Mouse (Mus musculus): ENCODE data around the gene Hint1. TPM values are rescaled to one million over a fixed set of nuclear protein-coding genes. Genes with fewer than 3 reads are reported as not detected.
"Not testable (repeated sequence)": the region's sequence is repeated elsewhere in the genome, so short reads cannot be mapped to it uniquely, and the experiment has no call there.

Hint1 gene
- total RNA-seq (2022) = 100 to 1,000 TPM; 204 to 277 (median 234) TPM

GRCm38 (mm10) chr11:54866119-54867048 lies at the start of gene Hint1:
Hint1 (plus strand) TSS chr11:54866383.
- peak; percentile 84 to 85 for DNase-seq (ENCODE audit: low spot score in 2 of 2)

DNA sequence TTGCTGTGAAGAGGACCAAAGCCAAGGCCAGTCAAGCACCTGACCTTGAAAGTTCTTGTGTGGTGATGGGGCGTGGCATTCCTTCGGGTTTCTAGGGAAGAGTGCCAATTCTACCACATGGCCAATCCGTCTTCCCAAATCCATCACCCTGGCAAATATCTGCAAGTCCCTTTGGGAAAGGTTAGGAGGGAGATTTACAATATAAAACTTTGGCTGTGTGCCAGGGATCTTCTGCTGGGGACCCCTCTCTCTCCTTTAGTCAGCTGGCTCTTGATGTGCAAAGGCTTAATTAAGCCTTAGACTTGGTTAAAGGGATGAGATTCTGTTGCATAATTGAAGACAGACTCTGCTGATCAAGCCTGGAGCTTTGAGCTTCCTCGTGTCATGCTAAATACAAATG lies 48.7 kb upstream of the Hint1 start:
- DNase-seq (ENCODE audit: low spot score in 2 of 2) = no peak

DNA sequence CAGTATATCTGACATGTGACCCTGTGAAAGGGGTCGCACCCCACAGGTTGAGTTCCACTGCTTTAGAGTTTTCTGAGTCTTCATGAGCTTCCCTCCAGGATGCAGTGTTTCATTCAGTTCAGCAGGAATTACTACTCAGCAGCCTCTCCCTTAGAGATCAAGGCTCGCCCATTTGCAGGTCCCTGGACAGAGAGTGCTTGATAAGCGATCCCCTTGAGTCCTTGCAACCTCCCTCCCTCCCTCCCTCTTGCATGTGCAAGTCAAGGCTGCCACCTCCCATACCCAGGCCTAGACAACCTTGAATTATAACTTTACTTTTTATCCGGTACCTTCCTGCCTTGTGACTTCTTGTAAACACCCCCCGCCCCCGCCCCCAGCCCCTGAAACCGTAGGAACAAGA lies 46.7 kb upstream of the Hint1 start:
- DNase-seq (ENCODE audit: low spot score in 2 of 2) = no peak

GRCm38 (mm10) chr11:54823467-54823866 lies 42.7 kb upstream of the Hint1 start:
- peak in 1 of 2 experiments; percentile 55 for DNase-seq (ENCODE audit: low spot score in 2 of 2)

DNA sequence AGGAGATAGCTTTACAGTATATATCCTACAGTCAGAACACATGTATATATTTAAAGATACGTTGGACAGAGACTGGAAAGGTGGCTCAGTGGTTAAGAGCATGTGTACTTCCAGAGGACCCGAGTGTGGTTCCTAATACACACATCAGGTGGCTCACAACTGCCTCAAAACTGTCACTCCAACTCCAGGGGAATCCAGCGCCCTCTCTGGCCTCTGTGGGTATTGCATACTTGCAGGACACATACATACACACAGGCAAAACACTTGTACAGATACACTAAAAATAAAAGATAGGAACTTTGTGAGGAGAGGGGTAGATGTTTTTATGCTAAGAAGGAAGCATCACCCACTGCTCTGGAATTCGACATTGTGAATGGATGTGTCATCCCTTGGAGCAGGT lies 40.4 kb upstream of the Hint1 start:
- no peak for DNase-seq (ENCODE audit: low spot score in 2 of 2)

DNA sequence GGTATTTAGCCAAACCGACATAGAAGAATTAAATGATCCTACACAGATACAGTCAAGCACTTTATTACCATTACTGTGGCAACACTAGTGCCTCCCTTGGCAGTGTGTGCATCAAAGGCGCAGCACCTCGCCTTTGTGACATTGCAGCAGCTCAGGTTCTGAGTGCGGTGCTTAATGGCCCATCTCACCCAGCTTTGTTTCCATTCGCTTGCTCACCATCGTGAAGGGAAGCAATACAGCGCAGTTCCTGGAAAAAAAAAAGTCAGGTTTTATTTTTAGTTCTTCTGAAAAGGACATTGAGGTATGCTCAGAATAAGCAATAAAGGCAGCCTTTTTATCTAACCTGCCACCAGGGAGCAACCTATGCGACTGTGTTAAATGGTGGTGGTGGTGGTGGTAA lies 39.4 kb upstream of the Hint1 start:
- no peak for DNase-seq (ENCODE audit: low spot score in 2 of 2)

GRCm38 (mm10) chr11:54833833-54834232 lies 32.4 kb upstream of the Hint1 start:
- peak; percentile 52 to 92 for DNase-seq (ENCODE audit: low spot score in 2 of 2)

GRCm38 (mm10) chr11:54834596-54834995 lies 31.6 kb upstream of the Hint1 start:
- DNase-seq (ENCODE audit: low spot score in 2 of 2) = no peak

- no peak for DNase-seq (ENCODE audit: low spot score in 2 of 2)
Measured at GRCm38 (mm10) chr11:54836106-54836505, 30.1 kb upstream of the Hint1 start.

GRCm38 (mm10) chr11:54839696-54840095 lies 26.5 kb upstream of the Hint1 start:
- DNase-seq (ENCODE audit: low spot score in 2 of 2) = no peak

GRCm38 (mm10) chr11:54840891-54841290 lies 25.3 kb upstream of the Hint1 start:
- no peak for DNase-seq (ENCODE audit: low spot score in 2 of 2)

GRCm38 (mm10) chr11:54844424-54844823 lies 21.8 kb upstream of the Hint1 start:
- DNase-seq (ENCODE audit: low spot score in 2 of 2) = no peak

DNA sequence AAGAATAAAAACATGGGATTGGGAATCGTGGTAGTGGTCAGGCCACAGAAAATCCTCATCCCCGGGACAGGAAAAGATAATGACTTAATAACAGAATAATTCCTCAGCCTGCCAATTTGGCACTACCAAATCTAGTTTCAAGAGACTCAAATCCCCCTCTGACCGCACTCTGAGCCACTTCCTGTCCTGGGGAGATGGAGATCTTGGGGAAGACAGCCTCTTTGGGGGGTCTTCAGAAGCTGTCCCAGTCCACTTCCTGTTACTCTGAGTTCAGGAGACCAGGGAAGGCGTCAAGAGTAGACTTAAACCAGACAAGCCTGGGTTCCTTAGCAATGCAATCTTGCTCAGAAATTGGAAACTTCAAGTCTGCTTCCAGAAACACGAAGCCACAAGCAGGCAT lies 21.2 kb upstream of the Hint1 start:
- no peak for DNase-seq (ENCODE audit: low spot score in 2 of 2)

DNA sequence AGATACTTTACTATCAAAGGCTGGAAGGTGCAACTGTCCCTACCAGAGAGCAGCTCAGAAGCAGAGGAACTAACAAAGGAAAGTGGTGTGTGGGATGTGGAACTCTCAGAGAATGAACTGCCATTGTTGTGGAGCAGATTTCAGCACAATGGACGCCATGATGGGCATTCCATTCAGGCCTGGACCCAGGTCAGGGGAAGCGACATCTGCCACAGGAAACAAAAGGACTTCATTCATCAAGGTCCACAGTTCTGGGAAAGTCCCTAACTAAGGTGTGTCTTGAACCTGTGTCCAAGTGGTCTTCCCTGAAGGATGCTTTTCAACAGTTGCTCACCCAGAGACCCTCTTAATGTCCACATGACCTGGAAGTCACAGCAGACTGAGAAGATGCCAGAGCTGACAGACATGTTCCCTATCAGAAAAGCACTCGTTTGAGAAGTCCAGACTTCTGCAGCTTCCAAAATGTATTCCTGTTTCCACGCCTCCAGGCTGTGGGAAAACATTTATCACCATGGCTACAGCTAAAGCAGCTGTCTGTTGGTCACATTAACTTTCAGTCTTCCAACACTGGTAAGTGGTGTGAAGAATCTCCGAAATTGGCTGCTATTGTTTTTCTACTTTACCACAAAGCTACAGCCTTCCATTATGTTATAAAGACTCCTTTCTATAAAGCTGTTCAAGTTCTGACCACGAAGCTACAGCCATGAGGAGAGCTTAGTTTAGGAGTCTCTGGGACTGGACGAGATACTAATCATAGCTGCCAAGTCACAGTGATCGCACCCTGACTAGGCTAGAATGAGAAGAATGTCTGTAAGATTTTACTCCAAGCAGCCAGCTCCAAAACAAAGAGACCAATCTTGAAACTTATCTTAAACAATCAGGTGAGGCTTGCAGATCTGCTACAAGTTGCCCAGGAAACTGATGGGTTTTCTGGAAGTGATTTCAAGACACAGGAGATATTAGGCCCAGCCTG lies 20.4 kb upstream of the Hint1 start:
- DNase-seq (ENCODE audit: low spot score in 2 of 2) = no peak

GRCm38 (mm10) chr11:54849961-54850758 lies 16.0 kb upstream of the Hint1 start:
- DNase-seq (ENCODE audit: low spot score in 2 of 2) = no peak

GRCm38 (mm10) chr11:54851656-54852055 lies 14.5 kb upstream of the Hint1 start:
- no peak for DNase-seq (ENCODE audit: low spot score in 2 of 2)

DNA sequence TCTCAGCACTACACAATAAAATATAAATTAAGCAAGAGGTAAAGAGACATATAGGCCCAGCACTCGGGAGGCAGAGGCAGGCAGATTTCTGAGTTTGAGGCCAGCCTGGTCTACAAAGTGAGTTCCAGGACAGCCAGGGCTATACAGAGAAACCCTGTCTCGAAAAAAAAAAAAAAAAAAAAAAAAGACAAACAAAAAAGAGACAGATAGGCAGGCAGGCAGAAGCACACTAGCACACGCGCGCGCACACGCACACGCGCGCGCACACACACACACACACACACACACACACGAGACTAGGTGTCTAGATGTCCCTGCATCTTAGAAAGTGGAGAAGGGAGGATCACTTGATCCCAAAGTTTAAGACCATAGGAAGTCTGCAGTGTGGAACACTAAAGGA lies 7.3 kb upstream of the Hint1 start:
- not testable (repeated sequence) for DNase-seq (ENCODE audit: low spot score in 2 of 2)

DNA sequence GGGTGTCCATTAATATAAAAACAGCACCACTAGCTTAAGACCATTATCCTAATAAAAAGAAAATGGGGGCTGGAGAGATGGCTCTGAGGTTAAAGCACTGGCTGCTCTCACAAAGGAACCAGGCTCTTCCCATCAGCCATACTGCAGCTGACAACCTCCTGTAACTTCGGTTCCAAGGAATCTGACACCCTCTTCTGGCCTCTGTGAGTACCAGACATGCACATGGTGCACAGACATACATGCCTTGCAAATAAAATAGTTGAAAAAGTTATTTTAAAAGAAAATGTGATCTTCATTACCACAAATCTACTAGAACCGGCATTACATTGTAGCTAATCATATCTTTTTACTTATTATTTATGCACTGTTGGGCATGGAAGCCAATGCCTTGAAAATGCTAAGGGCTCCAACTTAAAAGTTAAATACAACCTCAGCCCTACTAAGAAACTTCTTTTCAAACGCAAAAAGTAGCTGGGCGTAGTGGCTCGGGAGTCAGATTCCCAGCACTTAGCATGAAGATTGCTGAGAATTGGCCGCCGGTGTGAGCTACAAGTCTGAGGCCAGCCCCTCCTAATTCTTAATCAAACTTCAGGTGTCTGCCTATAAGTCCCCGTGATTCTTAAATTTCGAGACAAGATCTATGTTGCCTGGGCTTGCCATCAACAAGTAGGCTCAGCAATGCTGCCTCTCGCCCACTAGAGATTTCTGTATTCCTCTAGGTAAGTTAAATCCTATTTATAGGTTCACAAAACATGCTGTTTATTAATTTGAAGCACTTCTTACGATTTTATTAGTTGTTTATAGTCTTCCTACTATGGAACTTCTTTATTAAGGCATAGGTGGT lies 6.6 kb upstream of the Hint1 start:
- no peak for DNase-seq (ENCODE audit: low spot score in 2 of 2)

- DNase-seq (ENCODE audit: low spot score in 2 of 2) = peak; percentile 92 to 98
Measured at GRCm38 (mm10) chr11:54860256-54861038, 5.7 kb upstream of the Hint1 start, which contains the start of gene Lyrm7. Lyrm7 (minus strand) TSS chr11:54860916.

Data from left cerebral cortex, adult 8-10 months (tissue).